Mouse (Mus musculus) megakaryocyte, adult 5-6 weeks (primary cell): ENCODE measurements around the gene Six3. TPM values are rescaled to one million over a fixed set of nuclear protein-coding genes. Genes with fewer than 3 reads are reported as not detected.

Source experiments
- ATAC-seq: 2 replicates; pipeline ENCODE4 v1.8.0; 2016; ENCODE audit warnings: mild to moderate bottlenecking, inconsistent platforms; ENCODE audit not compliant: poor library complexity, severe bottlenecking
- total RNA-seq, 2 experiments: library from RNA; stranded (forward) in 1 of 2; stranded (reverse) in 1 of 2; fragments of 153-499, 151-499 nt in 1 of 2; fragments of 221-1000, 200-1000 nt in 1 of 2; gene quantifications; 2 replicates each; pipeline versions ENCODE4 v1.2.3 to v1.2.4; 2015 to 2017

Six3 gene
- total RNA-seq, 2 experiments from 2014 or later: not detected

GRCm38 (mm10) chr17:85611521-85612515, 1.6 kb upstream of the Six3 start:
- ATAC-seq: no peak

GRCm38 (mm10) chr17:85612526-85613265, 712 bp upstream of the Six3 start:
- no peak for ATAC-seq

GRCm38 (mm10) chr17:85614011-85614721, 758 bp downstream of the Six3 start:
- ATAC-seq: no peak

GRCm38 (mm10) chr17:85614722-85615331, 1.4 kb downstream of the Six3 start:
- ATAC-seq: no peak

GRCm38 (mm10) chr17:85615586-85615985, 2.2 kb downstream of the Six3 start:
- no peak for ATAC-seq

GRCm38 (mm10) chr17:85616526-85617500, 3.4 kb downstream of the Six3 start:
- no peak for ATAC-seq

- no peak for ATAC-seq
Measured at GRCm38 (mm10) chr17:85617566-85618358, 4.4 kb downstream of the Six3 start.

- ATAC-seq: no peak
Measured at GRCm38 (mm10) chr17:85618359-85619112, 5.1 kb downstream of the Six3 start.

GRCm38 (mm10) chr17:85619113-85620085, 6.0 kb downstream of the Six3 start:
- no peak for ATAC-seq

GRCm38 (mm10) chr17:85620086-85620481, 6.7 kb downstream of the Six3 start:
- ATAC-seq: no peak

GRCm38 (mm10) chr17:85620680-85621504, 7.5 kb downstream of the Six3 start:
- ATAC-seq: no peak

GRCm38 (mm10) chr17:85621505-85622310, 8.3 kb downstream of the Six3 start:
- ATAC-seq: no peak

- no peak for ATAC-seq
Measured at GRCm38 (mm10) chr17:85622493-85623157, 9.2 kb downstream of the Six3 start.
